Mouse (Mus musculus) embryo, embryonic 9.5 days (tissue): ENCODE data around the gene Sfi1.
"Not testable (repeated sequence)": the region's sequence is repeated elsewhere in the genome, so short reads cannot be mapped to it uniquely, and the experiment has no call there.

ENCODE experiments used
- DNase-seq: peaks from one replicate; pipeline ENCODE4 v3.0.0-alpha.2; 2017; ENCODE audit errors: extremely low spot score

Sfi1 gene

GRCm38 (mm10) chr11:3173425-3174318, 19.6 kb downstream of the Sfi1 start:
- not testable (repeated sequence) for DNase-seq

DNA sequence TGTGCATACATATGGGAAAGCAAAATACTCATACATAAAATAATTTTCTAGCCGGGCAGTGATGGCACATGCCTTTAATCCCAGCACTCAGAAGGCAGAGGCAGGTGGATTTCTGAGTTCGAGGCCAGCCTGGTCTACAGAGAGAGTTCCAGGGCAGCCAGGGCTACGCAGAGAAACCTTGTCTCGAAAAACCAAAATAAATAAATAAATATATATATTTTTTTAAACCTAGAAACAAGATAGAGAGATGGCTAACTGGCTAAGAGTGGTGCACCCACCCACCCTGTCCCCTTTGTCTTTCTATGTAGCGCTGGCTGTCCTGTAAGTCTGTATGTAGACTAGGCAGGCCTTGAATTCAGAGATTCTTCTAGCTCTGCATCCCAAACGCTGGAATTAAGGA, 20.7 kb downstream of the Sfi1 start:
- DNase-seq, result not testable (repeated sequence)

- DNase-seq, result not testable (repeated sequence)
Measured at GRCm38 (mm10) chr11:3171931-3172330, 21.3 kb downstream of the Sfi1 start.

DNA sequence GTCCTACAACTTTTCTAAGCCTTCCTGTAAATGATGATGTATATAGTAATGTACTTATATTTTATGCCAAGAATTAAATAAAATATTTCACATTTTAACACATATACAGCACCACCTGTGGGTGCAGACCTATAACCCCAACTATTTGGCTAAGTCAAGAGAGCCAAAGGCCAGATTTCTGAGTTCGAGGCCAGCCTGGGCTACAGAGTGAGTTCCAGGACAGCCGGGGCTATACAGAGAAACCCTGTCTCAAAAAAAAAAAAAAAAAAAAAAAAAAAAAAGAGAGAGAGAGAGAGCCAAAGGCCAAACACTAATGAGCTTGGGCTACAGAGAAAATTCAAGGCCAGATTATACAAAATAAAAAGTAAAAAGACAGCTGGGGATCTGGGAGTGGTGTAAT, 24.2 kb downstream of the Sfi1 start:
- not testable (repeated sequence) for DNase-seq

DNA sequence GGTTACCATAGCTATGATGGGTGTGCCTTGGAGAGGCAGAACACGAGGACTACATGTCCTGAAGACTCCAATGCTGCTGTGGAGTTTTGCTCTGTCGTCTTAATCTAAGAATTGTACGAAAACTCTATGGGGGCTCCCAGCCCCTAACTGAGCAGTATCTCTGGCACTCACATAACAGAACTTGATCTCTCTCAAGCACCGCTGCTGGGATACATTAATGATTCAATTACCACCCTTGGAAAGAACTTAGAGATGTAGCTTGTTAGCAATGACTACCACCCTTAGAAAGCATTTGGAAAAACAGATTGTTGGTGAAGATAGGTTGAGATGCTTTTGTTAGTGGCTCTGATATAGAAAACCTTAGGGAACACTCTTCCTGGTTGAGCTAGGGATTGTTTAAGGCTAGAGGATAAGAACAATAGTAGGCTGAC, 25.7 kb downstream of the Sfi1 start:
- DNase-seq, result not testable (repeated sequence)

DNA sequence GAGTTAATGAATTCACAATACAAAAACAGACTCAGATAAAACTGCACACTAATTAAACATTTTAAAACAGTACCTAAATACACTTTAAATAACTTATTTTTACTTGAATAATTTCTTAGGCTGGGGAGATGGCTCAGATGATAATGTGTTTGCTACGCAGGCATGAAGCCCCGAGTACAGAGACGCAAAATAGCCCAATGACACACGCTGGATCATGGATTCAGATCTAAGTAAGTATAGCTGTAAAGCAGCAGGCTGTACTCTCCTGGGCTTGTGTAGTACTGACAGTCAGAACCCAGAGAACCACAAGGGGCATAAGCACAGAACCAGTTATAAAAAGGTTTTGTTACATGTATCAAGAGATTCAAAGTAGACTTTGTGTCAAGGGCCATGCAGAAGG, 26.1 kb downstream of the Sfi1 start:
- not testable (repeated sequence) for DNase-seq

GRCm38 (mm10) chr11:3166321-3166720, 26.9 kb downstream of the Sfi1 start:
- DNase-seq, result not testable (repeated sequence)

DNA sequence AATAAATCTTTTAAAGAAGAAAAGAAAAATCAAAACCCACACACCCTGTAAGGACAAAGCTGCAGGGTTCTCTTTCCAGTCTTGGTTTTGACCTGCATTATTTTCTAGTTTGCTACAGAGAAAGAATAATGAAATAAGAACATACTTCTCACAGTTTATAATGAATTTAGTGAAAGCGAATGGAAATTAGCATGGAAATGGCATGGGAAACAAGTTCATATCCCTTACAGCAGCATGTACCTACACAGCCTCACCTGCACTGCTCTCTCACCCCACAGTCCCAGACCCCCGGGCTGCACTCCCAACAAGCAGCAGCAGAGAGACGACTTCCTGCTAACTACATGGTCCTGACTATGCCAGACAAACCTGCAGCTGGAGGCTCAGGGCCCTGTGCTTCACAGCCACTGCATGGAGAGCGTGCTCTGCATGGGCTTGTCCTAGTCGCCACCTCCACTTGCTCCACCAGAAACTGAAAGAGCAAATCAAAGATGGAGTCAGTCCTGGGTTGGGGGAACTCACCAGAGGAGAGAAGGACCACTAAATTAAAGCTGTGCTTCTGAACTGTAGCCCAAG, 28.0 kb downstream of the Sfi1 start:
- DNase-seq, result not testable (repeated sequence)

DNA sequence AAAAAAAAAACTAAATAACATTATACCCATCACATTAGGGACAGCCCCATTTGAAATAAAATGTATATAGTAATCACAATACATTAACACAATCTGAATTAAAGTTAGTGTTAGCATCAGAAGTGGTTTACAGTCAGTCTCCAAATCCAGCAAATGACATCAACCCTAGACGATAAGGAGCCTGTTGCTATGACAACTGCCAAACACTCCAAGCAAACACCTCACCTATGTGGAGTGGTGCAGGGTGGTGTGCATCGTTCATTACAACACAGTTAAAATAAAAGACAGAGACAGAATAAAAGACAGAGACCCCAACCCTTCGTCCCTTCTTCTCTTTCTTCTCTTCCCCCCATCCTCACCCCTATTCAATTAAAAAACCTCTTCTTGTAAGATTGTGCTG, 29.6 kb downstream of the Sfi1 start:
- not testable (repeated sequence) for DNase-seq

- DNase-seq, result not testable (repeated sequence)
Measured at GRCm38 (mm10) chr11:3163122-3163521, 30.1 kb downstream of the Sfi1 start.

GRCm38 (mm10) chr11:3162236-3162897, 30.9 kb downstream of the Sfi1 start:
- not testable (repeated sequence) for DNase-seq

GRCm38 (mm10) chr11:3161370-3161769, 31.9 kb downstream of the Sfi1 start:
- DNase-seq, result not testable (repeated sequence)

- not testable (repeated sequence) for DNase-seq
Measured at GRCm38 (mm10) chr11:3158800-3159199, 34.5 kb downstream of the Sfi1 start.

DNA sequence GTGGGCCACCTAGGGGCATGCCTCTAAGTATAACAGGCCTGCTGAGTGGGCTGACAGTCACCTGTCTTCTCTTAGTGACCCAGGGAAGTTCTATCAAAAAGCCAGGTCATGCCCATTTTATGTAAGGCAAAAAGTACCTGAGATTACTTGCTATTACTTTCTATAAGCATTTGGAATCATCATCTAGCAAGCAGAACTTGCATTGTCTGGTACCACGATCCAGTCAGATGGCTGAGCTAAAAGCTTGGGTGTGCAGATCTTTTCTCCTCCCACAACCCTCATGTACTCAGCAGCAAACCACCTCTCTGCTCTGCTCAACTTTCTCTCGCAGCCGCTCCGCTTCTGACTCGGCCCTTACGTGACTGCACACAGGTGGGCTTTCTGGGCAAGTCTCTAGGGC, 35.3 kb downstream of the Sfi1 start:
- not testable (repeated sequence) for DNase-seq

GRCm38 (mm10) chr11:3156991-3157390, 36.3 kb downstream of the Sfi1 start:
- not testable (repeated sequence) for DNase-seq

- not testable (repeated sequence) for DNase-seq
Measured at GRCm38 (mm10) chr11:3153666-3154397, 39.4 kb downstream of the Sfi1 start.

DNA sequence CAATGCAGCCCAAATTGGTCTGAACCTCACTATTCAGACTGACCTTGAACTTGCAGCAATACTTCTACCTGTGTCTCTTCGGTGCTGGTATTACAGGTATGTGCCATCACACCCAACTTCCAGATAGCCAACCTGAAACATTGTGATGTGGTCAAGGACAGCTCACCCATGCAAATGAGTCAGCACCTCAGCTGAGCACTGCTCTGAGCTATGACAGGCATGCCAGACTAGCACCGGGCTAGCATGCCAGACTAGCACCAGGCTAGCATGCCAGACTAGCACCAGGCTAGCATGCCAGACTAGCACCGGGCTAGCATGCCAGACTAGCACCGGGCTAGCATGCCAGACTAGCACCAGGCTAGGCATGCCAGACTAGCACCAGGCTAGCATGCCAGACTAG, 41.9 kb downstream of the Sfi1 start:
- DNase-seq, result not testable (repeated sequence)

- DNase-seq, result not testable (repeated sequence)
Measured at GRCm38 (mm10) chr11:3150677-3151003, 42.6 kb downstream of the Sfi1 start.

DNA sequence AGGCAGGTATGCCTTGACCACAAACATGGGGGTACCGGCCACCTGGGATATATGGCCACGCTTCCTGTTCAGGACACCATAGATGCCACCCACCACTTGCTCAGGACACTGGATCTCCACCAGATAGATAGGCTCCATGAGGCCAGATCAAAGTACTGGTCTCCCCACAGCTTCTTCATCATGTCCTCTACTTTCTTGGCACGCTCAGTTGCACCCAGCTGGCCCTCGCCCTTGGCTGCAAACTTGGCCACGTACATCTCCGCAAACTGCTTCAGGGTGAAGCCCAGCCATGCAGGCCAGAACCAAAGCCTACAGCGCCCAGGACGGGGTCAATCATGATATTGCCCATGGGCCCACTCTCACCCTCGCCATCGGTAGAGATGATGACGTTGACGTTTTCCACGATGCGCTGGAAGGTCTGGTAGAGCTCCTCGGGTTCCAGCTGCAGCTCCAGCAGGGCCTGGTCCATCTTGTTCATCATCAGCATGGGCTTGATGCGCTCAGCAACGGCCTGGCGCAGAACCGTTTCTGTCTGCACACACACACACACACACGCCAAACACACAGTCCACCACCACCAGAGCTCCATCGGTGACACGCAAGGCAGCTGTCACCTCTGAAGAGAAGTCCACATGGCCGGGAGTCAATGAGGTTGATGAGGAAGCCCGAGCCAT, 43.1 kb downstream of the Sfi1 start:
- not testable (repeated sequence) for DNase-seq

DNA sequence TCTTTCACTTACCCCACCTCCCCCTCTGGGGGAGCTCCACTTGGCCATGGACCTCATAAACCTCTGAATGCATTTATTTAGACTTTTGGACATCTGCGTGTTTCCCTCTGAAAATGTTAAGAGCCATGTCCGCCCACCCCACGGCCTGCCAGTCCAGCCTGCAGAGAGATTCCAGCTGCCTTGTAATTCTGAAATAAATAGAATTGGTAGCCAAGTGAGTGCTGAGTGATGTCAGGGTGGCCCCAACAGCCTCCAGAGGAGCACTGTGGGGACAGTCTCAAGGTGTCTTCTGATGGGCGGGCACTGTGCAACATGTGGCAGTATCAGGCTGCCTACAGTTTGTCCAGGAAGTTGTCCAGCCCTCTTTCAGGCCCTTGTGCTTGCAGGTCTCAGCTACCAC, 43.8 kb downstream of the Sfi1 start:
- DNase-seq, result not testable (repeated sequence)

DNA sequence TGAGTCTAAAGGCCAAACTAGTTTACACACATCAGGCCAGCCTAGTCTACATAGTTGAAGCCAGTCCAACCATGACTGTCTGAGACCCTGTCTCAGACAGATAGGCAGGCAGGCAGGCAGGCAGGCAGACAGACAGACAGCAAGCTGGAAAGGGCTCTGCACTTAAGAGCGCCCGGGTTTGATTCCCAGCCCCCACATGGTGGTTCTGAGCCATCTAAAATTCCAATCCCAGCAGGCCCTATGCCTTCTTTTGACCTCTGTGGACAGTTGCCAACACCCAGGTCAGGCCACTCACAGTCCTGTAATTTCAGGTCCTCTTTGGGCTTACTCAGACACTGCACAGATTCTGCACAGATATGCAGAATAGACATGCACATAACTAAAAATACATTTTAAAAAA, 46.5 kb downstream of the Sfi1 start:
- DNase-seq, result not testable (repeated sequence)
